Mouse (Mus musculus) layer of hippocampus, adult 2 months (tissue): Measurements from ENCODE around the gene Glis2. TPM values are rescaled to one million over a fixed set of nuclear protein-coding genes. Genes with fewer than 3 reads are reported as not detected.

Experiments
- DNase-seq, 2 experiments: peaks; one replicate each; pipeline ENCODE4 v3.0.0; 2022; ENCODE audit warnings: low spot score in 2 of 2
- H3K27ac ChIP-seq: fragments of 200-600 bp; 2 replicates; pipeline ENCODE4 v1.8.1; 2022
- H3K4me3 ChIP-seq: fragments of 200-600 bp; 2 replicates; pipeline ENCODE4 v1.8.1; 2022; ENCODE audit warnings: mild to moderate bottlenecking
- CTCF ChIP-seq: fragments of 200-600 bp; conservative IDR thresholded peaks from 2 replicates; pipeline ENCODE4 v1.8.1; 2022; ENCODE audit warnings: antibody characterized with exemption, mild to moderate bottlenecking, moderate library complexity
- total RNA-seq, 2 experiments: library from RNA; stranded (reverse); gene quantifications; 2 replicates each; pipeline ENCODE4 v1.2.3; 2021

Gene Glis2
- total RNA-seq, 2 experiments from 2014 or later: 11.0 to 13.9 TPM

DNA sequence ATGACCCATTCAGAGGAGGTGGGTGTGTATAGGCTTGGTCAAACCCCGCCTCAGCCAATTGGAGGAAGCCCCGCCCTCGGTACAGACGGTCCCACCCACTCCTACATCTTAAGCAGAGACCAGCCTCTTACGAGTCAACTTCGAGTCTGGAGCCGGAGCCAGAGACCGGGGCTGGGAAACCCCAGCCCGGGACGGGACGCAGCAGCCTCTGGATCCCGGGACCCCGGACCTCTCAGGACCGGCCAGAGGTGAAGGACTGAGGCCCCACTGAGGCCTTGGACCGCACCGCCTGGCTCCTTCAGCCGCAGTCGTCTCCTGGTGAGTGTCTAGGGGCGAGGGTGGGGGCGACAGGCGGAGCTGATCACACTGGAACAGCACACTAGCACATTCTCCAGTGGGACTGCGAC lies 45.3 kb downstream of the Glis2 start, which contains the start of the genes Vasn and Dnaja3:
TSS of gene Vasn (plus strand) at position 111 of the 407 bp plus-strand sequence.
TSS of gene Dnaja3 (plus strand) at position 159 of the 407 bp plus-strand sequence.
- Histone ChIP-seq H3K27ac (peak within 1 kb of the TSS; percentile 82), H3K4me3 (peak within 1 kb of the TSS; percentile 62)
- TF ChIP-seq CTCF: no peak
- DNase-seq: peak; percentile 62 to 76

- Histone ChIP-seq H3K4me3 (peak overlapping the region; percentile 62), H3K27ac (peak overlapping the region; percentile 82)
- TF ChIP-seq CTCF: no peak
- DNase-seq: no peak
These were observed 45.9 kb downstream of the Glis2 start for GRCm38 (mm10) chr16:4640267-4641005.

DNA sequence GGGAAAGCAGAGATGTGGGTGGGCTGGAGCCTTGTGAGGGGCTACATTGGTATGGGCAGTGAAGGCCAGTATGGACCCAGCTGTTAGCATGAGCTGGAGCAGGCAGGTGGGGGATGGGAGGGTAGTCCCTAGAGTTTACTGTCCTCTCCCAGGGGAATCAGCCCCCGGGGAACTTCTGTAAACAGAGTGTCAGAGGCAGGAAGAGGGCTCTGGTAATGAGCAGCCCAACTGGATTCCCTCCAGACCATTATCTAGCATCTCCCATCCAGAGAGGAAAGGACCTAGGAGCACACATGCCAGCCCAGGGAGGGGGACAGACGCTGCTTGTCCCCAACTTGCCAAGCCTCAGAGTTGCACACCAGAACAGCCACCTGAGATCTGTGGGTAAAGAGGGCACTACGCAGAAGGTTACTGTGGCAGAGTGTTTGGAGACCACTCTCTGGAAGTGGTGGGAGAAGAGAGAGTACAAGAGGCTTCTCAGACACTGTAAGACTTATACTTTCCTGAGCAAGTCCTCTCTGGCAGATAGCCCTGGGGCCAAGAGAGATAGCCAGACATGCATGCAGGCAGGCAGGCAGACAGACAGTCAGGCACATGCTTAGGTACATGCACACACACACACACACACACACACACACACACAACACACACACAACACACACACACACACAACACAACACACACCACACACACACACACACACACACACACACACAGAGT lies 46.8 kb downstream of the Glis2 start:
- TF ChIP-seq CTCF: no peak
- peak overlapping the region; percentile 62; the same call in 1 of the 2 replicates for H3K4me3 ChIP-seq
- peak overlapping the region; percentile 82 for H3K27ac ChIP-seq
- no peak for DNase-seq

DNA sequence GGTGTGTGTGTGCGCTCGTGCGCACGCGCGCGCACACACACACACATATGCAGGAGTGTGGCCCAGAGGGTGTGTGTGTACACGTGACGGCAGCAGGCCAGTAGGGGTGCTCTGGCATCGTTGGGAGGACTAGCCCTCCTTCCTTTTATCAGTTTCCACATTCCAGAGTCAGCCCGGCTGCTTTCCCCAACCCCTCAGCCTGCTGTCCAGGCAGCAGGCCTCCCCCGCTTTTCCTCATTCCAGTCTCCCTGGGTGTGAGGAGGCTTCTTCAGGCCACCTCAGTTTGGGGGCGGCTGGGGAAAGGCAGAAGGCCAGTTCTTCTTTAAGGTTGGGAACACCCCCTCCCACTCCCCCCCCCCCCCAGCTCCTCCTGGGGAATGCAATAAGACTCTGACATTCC lies 47.7 kb downstream of the Glis2 start:
- Histone ChIP-seq H3K4me3 (no peak overlapping the region), H3K27ac (peak overlapping the region; percentile 60)
- no peak for DNase-seq
- no peak for TF ChIP-seq CTCF

DNA sequence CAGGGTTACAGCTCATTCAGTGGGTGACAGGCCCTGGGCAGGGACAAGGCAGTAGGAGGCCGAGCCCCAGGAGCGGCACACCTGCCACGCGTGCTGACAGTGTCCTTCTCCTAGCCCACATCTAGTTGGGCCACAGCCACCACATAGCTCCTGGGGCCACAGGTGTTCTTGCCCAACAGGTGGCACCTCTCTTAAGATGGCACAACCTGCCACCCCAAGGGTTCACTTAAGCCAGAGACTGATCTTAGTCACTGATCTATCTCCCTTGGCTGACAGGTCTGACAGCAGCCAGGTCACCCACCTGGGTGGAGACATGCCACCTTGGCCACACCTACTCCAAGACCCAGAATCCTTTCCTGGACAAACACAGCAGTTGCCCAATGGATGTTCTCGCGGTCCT lies 48.4 kb downstream of the Glis2 start:
- Histone ChIP-seq H3K4me3 (no peak overlapping the region), H3K27ac (peak overlapping the region; percentile 60; the same call in 1 of the 2 replicates)
- TF ChIP-seq CTCF: no peak
- no peak for DNase-seq

GRCm38 (mm10) chr16:4643670-4644419 lies 49.3 kb downstream of the Glis2 start:
- 0 out of 2 replicates have a peak, but pooled peaks have one; percentile 18 for TF ChIP-seq CTCF
- Histone ChIP-seq H3K27ac (peak overlapping the region; percentile 60), H3K4me3 (no peak overlapping the region)
- DNase-seq: peak; percentile 72 to 82

DNA sequence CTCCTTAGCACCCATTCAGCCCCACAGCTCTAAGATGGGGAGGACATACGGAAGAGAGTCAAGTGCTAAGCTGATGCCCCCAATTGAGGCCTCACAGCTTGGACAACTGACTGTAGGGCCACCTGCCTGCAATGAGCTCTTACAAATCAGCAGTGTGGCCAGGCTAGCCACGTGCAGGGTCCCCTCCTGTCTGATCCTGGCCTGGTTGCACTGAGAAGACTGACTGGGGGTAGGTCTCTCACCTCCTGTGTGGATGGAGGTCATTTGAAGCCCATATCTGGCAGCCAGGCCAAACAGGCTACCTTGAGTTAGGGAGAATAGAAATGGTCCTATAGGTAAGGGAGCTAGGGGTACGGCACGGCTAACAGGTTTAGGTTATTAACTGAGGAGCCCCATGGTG lies 51.4 kb downstream of the Glis2 start:
- TF ChIP-seq CTCF: no peak

GRCm38 (mm10) chr16:4646831-4647230 lies 52.3 kb downstream of the Glis2 start:
- no peak for TF ChIP-seq CTCF
- 0 out of 2 replicates have a peak overlapping the region, but pooled peaks have one; percentile 52 for H3K27ac ChIP-seq
- no peak overlapping the region for H3K4me3 ChIP-seq
- DNase-seq: no peak

More for the DNA sequence above, 51.4 kb downstream of the Glis2 start:
- Histone ChIP-seq H3K27ac (no peak overlapping the region), H3K4me3 (no peak overlapping the region)
- no peak for DNase-seq

- DNase-seq: no peak
- Histone ChIP-seq H3K27ac (peak overlapping the region; percentile 52), H3K4me3 (no peak overlapping the region)
- no peak for TF ChIP-seq CTCF
These were observed 53.2 kb downstream of the Glis2 start for GRCm38 (mm10) chr16:4647651-4648141.

DNA sequence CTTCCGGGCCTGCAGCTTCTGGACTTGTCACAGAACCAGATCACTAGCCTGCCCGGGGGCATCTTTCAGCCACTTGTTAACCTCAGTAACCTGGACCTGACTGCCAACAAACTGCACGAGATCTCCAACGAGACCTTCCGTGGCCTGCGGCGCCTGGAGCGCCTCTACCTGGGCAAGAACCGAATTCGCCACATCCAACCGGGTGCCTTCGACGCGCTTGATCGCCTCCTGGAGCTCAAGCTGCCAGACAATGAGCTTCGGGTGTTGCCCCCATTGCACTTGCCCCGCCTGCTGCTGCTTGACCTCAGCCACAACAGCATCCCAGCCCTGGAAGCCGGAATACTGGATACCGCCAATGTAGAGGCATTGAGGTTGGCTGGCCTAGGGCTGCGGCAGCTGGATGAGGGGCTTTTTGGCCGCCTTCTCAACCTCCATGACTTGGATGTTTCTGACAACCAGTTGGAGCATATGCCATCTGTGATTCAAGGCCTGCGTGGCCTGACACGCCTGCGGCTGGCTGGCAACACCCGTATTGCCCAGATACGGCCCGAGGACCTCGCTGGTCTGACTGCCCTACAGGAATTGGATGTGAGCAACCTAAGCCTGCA lies 54.0 kb downstream of the Glis2 start:
- TF ChIP-seq CTCF: no peak
- DNase-seq: no peak
- Histone ChIP-seq H3K4me3 (no peak overlapping the region), H3K27ac (no peak overlapping the region)

- DNase-seq: no peak
- TF ChIP-seq CTCF: no peak
- Histone ChIP-seq H3K27ac (no peak overlapping the region), H3K4me3 (no peak overlapping the region)
These were observed 54.7 kb downstream of the Glis2 start for GRCm38 (mm10) chr16:4649211-4649610.

- no peak overlapping the region for H3K4me3 ChIP-seq
- H3K27ac ChIP-seq: no peak overlapping the region
- no peak for TF ChIP-seq CTCF
- no peak for DNase-seq
These were observed 55.2 kb downstream of the Glis2 start for GRCm38 (mm10) chr16:4649692-4650091.
